Mouse (Mus musculus): ENCODE results near the gene Ginm1. TPM values are rescaled to one million over a fixed set of nuclear protein-coding genes. Genes with fewer than 3 reads are reported as not detected.

Gene Ginm1
- polyA plus RNA-seq, 1 experiment from 2014 or later = 78.9 TPM

DNA sequence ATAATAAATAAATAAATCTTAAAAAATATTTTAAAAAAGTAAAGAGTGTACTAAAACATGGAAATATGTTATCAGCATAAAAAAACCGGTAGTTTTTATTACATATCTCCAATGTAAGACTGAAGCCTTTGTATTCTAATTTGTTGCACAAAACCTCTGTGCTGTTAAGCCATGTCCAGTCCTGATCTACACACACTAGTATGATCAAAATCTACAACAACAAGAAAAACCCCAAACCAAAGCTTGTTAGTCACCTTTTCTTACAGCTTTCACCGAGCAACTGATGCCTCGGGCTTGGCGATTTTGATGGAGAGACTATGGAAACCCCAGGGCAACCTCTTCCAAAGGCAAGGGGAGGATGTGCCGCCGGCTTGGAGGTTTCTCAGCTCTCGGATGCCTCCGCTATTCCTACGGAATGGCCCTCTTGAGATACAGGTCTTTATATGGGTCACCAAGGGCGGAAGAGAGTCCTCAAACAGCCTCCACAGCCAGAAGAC lies 322 bp downstream of the Ginm1 start:
- ATAC-seq = peak; percentile 50
- peak overlapping the region; percentile 89 for H3K9ac ChIP-seq (replicated peaks)

DNA sequence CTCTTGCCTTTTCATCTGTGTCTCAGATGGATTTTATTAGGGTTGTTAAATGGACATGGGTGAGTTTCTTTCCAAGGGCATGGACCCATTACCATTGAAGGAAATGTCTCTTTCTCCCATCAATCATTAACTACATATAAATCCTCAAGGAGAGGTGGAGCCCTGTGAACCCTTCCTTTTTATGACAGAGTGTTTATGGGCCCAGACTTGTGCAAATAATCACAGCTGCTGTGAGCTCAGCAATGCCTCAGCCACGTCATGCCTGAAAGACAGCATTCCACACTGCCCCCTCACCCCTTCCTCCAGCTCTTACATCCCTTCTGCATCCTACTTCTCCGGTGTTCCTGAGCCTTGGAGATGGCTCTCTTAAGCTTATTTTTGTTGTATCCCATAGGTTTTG lies 5.3 kb downstream of the Ginm1 start:
- Histone ChIP-seq H3K27me3 (ENCODE audit: insufficient read depth, low read length) (no peaks in the 10 kb centered on the region), H3K36me3 (replicated peaks; ENCODE audit: insufficient read depth, low read length) (peaks cover 7% of the 10 kb centered on the region; the same call in 1 of the 2 replicates), H3K4me3 (ENCODE audit: low read depth, low read length) (no peak overlapping the region), H3K9me3 (ENCODE audit: low read length) (no peaks in the 10 kb centered on the region), H3K4me2 (ENCODE audit: low read depth, low read length) (no peak overlapping the region), H3K9ac (replicated peaks) (no peak overlapping the region), H3K27ac (ENCODE audit: low read depth) (no peak overlapping the region), H3K4me1 (ENCODE audit: insufficient read depth) (peaks cover 4% of the 10 kb centered on the region)
- TF ChIP-seq CTCF (IDR thresholded peaks at IDR 0.05; ENCODE audit: low read depth) (no peak), EP300 (IDR thresholded peaks at IDR 0.05; ENCODE audit: low read depth) (no peak)
- 43% methylated on average over 2 of the region's 2 CpGs for WGBS (ENCODE audit: insufficient replicate concordance)
- ATAC-seq (no peak), DNase-seq (no peak)

More for the DNA sequence above, 322 bp downstream of the Ginm1 start:
- Histone ChIP-seq H3K27ac (ENCODE audit: low read depth) (peak overlapping the region; percentile 85), H3K9me3 (ENCODE audit: low read length) (no peaks in the 10 kb centered on the region), H3K27me3 (ENCODE audit: insufficient read depth, low read length) (no peaks in the 10 kb centered on the region), H3K36me3 (replicated peaks; ENCODE audit: insufficient read depth, low read length) (peaks cover 23% of the 10 kb centered on the region), H3K4me2 (ENCODE audit: low read depth, low read length) (peak overlapping the region; percentile 77), H3K4me3 (ENCODE audit: low read depth, low read length) (peak overlapping the region; percentile 83), H3K4me1 (ENCODE audit: insufficient read depth) (peaks cover 12% of the 10 kb centered on the region)
- TF ChIP-seq EP300 (IDR thresholded peaks at IDR 0.05; ENCODE audit: low read depth) (no peak), CTCF (IDR thresholded peaks at IDR 0.05; ENCODE audit: low read depth) (no peak)
- DNase-seq = no peak
- under 1% methylated on average over 10 of the region's 10 CpGs for WGBS (ENCODE audit: insufficient replicate concordance)

DNA sequence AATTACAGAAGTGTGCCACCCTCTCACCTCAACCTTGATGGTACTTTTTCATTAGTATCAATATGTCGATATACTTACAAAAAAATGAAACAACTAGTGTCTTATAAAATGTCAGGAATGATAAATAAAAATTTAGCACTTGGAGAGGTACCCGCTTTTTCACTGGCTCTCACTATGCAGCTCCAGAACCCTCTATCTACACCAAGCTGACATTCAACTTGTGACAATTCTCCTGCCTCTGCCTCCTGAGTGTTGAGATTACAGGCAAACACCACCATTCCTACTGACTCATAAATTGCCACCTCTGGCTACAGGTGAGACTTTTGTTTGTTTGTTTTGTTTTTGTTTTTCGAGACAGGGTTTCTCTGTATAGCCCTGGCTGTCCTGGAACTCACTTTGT lies 11.4 kb downstream of the Ginm1 start:
- Histone ChIP-seq H3K4me1 (ENCODE audit: insufficient read depth) (peaks cover 6% of the 10 kb centered on the region; the same call in 1 of the 2 replicates), H3K27me3 (ENCODE audit: insufficient read depth, low read length) (no peaks in the 10 kb centered on the region), H3K36me3 (replicated peaks; ENCODE audit: insufficient read depth, low read length) (peaks cover 25% of the 10 kb centered on the region), H3K9me3 (ENCODE audit: low read length) (no peaks in the 10 kb centered on the region), H3K9ac (replicated peaks) (peak overlapping the region; percentile 98), H3K4me2 (ENCODE audit: low read depth, low read length) (peak overlapping the region; percentile 74), H3K4me3 (ENCODE audit: low read depth, low read length) (peak overlapping the region; percentile 100), H3K27ac (ENCODE audit: low read depth) (peak overlapping the region; percentile 71; the same call in 1 of the 2 replicates)
- TF ChIP-seq CTCF (IDR thresholded peaks at IDR 0.05; ENCODE audit: low read depth) = no peak
- no peak for TF ChIP-seq EP300 (IDR thresholded peaks at IDR 0.05; ENCODE audit: low read depth)
- DNase-seq (no peak), ATAC-seq (0 out of 2 replicates have a peak, but pooled peaks have one; percentile 3)
- WGBS (ENCODE audit: insufficient replicate concordance) = 54% methylated on average over 3 of the region's 3 CpGs

DNA sequence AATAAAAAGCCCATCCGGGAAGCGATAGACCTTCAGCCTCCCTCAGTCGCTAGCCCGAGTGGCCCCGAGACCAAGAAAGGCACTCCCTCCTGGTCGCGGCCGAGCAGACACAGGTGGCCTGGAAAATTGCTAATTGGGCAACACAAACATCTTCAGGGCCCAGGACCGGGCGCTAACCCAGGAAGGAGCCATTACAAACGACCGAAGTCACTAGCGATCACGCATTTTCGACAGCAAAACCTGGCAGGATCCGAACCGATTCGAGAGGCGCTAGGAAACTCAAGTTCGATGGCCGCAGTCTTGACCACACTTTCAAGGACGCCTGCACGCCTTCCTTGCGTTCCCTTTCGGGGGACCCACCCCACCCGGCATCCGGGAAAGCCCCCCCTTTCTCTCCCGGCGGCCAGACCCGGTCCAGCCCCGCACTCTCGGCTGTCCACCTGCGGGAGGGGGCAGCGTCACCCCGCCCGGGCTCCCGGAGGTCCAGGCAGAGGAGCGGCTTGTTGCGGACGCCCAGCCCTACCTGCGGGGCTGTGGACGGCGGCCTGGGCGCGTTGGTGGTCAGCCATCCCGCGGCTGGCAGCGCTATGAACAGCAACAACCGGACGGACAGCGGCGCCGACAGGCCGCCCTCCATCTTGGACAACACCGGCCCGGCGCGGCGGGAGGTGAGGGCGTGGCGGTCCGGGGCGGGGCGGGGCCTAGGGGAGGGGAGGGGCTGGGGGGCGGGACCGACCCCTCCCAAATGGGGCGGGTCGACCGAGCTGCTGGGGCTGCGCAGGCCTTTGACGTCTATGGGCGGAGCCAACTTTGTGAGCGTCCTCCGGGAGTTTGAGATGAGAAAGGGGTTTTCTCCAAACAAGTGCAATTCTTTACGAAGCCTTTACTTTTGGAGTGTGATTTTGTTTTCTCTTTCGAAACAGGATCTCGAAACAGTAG lies 12.1 kb downstream of the Ginm1 start:
- Histone ChIP-seq H3K4me3 (ENCODE audit: low read depth, low read length) (peak overlapping the region; percentile 100), H3K36me3 (replicated peaks; ENCODE audit: insufficient read depth, low read length) (peaks cover 30% of the 10 kb centered on the region), H3K27me3 (ENCODE audit: insufficient read depth, low read length) (no peaks in the 10 kb centered on the region), H3K9ac (replicated peaks) (peak overlapping the region; percentile 98), H3K4me1 (ENCODE audit: insufficient read depth) (peaks cover 6% of the 10 kb centered on the region; the same call in 1 of the 2 replicates), H3K9me3 (ENCODE audit: low read length) (no peaks in the 10 kb centered on the region), H3K4me2 (ENCODE audit: low read depth, low read length) (peak overlapping the region; percentile 92), H3K27ac (ENCODE audit: low read depth) (peak overlapping the region; percentile 95)
- under 1% methylated on average over 63 of the region's 77 CpGs for WGBS (ENCODE audit: insufficient replicate concordance)
- DNase-seq (peak; percentile 96), ATAC-seq (peak; percentile 98)
- TF ChIP-seq EP300 (IDR thresholded peaks at IDR 0.05; ENCODE audit: low read depth) (no peak), CTCF (IDR thresholded peaks at IDR 0.05; ENCODE audit: low read depth) (no peak)

DNA sequence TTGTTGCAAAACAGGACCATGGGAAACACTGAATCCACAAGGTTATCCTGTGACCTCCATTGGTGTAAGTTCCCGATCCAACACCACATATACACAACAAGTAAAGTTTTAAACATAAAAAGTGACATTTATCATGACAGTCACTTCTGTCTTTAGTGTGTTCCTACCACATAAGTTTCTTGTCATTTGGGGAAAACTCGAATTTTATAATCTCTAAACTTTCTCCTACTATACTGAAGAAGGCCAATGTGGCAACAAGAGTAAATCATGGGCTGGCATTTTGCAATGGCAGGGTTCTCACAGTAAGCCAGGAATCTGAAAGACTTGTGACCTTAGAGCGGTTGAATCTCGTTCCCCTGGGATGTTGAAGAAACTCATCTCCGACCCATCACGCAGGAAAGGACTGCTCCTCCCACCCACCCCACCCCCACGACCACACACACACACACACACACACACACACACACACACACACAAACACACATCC lies 12.8 kb downstream of the Ginm1 start:
- Histone ChIP-seq H3K4me3 (ENCODE audit: low read depth, low read length) (peak overlapping the region; percentile 100), H3K9me3 (ENCODE audit: low read length) (no peaks in the 10 kb centered on the region), H3K9ac (replicated peaks) (peak overlapping the region; percentile 98), H3K4me2 (ENCODE audit: low read depth, low read length) (peak overlapping the region; percentile 92), H3K4me1 (ENCODE audit: insufficient read depth) (peaks cover 6% of the 10 kb centered on the region; the same call in 1 of the 2 replicates), H3K27me3 (ENCODE audit: insufficient read depth, low read length) (no peaks in the 10 kb centered on the region), H3K27ac (ENCODE audit: low read depth) (peak overlapping the region; percentile 95), H3K36me3 (replicated peaks; ENCODE audit: insufficient read depth, low read length) (peaks cover 37% of the 10 kb centered on the region)
- ATAC-seq (no peak), DNase-seq (no peak)
- TF ChIP-seq EP300 (IDR thresholded peaks at IDR 0.05; ENCODE audit: low read depth) = no peak
- TF ChIP-seq CTCF (IDR thresholded peaks at IDR 0.05; ENCODE audit: low read depth) = no peak
- WGBS (ENCODE audit: insufficient replicate concordance) = 18% methylated on average over 7 of the region's 7 CpGs

DNA sequence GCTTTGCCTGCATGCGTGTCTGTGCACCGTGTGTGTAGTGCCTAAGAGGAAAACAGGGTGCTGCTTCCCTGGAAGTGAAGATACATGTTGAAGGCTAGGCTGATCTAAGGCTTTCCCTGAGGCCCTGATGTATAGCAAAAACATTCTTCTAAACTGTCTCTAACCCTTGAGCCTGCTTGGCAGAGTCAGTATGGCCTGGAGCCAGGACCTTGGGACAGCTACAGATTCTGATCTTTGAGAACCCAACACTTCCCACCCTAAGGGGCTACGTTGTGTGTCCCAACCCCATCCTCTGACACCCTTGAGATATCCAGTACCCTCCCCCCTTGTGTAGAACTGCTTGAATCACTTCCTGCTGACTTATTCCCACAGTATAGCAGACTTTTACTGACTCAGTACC lies 14.3 kb downstream of the Ginm1 start:
- DNase-seq (no peak), ATAC-seq (no peak)
- peaks cover 42% of the 10 kb centered on the region for H3K36me3 ChIP-seq (replicated peaks; ENCODE audit: insufficient read depth, low read length)
- no peak overlapping the region for H3K4me2 ChIP-seq (ENCODE audit: low read depth, low read length)
- no peak overlapping the region for H3K27ac ChIP-seq (ENCODE audit: low read depth)
- H3K9ac ChIP-seq (replicated peaks) = no peak overlapping the region
- WGBS (ENCODE audit: insufficient replicate concordance) = 78% methylated on average over 3 of the region's 3 CpGs
- H3K4me3 ChIP-seq (ENCODE audit: low read depth, low read length) = no peak overlapping the region
- no peaks in the 10 kb centered on the region for H3K27me3 ChIP-seq (ENCODE audit: insufficient read depth, low read length)
- no peaks in the 10 kb centered on the region for H3K9me3 ChIP-seq (ENCODE audit: low read length)
- no peak for TF ChIP-seq EP300 (IDR thresholded peaks at IDR 0.05; ENCODE audit: low read depth)
- peaks cover 6% of the 10 kb centered on the region; the same call in 1 of the 2 replicates for H3K4me1 ChIP-seq (ENCODE audit: insufficient read depth)
